Mouse (Mus musculus): ENCODE data around the gene Pip4k2a. TPM values are rescaled to one million over a fixed set of nuclear protein-coding genes. Genes with fewer than 3 reads are reported as not detected.

The Pip4k2a gene
- polyA plus RNA-seq, 1 experiment, result 54.8 TPM

DNA sequence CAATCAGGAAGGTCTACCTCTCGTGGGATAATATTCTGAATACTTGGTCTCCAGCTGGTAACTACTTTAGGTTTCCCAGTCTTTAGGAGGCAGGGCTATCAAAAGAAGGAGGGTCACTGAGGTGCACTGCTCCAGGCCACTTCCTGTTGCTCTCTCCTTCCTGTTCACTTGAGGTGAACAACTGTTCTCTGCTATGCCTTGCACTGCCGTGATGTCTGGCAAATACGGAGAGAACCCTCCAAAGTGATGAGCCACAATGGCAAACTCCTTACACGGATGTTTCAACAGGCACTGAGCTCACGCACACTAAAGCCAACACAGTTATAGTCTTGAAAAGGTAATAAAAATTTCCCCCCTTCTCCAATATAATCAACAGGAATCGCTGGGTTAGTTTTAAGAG lies 15.3 kb downstream of the Pip4k2a start:
- no peak for DNase-seq (ENCODE audit: extremely low spot score in 1 of 2, low spot score in 1 of 2)

DNA sequence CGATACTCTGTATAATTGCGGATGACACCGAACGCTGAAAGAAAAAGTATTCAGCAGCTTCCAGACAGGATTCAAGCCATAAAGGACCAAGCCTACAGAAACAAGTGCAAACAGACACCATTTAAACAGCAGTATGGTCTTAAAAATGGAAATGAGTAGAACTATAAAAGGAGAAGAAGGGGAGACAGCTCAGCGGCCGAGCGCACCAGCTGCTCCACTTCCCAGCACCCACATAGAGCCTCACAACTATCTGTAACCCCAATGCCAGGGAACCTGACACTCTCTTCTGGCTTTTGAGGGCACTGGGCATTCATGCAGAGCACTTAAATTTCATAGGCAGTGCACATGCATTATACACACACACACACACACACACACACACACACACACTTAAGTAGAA lies 18.3 kb downstream of the Pip4k2a start:
- DNase-seq (ENCODE audit: extremely low spot score in 1 of 2, low spot score in 1 of 2), result no peak

GRCm38 (mm10) chr2:18979046-18979445 lies 18.9 kb downstream of the Pip4k2a start:
- DNase-seq (ENCODE audit: extremely low spot score in 1 of 2, low spot score in 1 of 2), result no peak

GRCm38 (mm10) chr2:18977201-18977805 lies 20.6 kb downstream of the Pip4k2a start:
- no peak for DNase-seq (ENCODE audit: extremely low spot score in 1 of 2, low spot score in 1 of 2)

DNA sequence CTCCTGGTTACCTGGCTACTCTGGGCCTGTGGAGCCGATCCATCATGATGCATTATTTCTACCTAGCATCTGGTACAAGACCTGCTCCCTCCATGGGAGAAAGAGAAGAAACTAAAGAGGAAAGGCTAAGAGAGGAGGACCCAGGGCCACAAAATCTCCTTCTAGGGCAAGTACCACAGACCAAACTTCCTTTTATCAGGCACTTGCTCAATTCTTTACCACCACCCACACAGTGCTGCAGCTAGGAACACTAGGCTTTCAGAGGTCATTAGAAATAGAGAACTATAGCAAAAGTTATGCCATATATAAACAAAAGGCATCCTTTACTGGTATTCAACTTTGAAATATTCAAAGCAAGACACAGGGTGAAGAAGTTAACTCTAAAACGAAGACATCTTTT lies 21.8 kb downstream of the Pip4k2a start:
- DNase-seq (ENCODE audit: extremely low spot score in 1 of 2, low spot score in 1 of 2), result no peak

DNA sequence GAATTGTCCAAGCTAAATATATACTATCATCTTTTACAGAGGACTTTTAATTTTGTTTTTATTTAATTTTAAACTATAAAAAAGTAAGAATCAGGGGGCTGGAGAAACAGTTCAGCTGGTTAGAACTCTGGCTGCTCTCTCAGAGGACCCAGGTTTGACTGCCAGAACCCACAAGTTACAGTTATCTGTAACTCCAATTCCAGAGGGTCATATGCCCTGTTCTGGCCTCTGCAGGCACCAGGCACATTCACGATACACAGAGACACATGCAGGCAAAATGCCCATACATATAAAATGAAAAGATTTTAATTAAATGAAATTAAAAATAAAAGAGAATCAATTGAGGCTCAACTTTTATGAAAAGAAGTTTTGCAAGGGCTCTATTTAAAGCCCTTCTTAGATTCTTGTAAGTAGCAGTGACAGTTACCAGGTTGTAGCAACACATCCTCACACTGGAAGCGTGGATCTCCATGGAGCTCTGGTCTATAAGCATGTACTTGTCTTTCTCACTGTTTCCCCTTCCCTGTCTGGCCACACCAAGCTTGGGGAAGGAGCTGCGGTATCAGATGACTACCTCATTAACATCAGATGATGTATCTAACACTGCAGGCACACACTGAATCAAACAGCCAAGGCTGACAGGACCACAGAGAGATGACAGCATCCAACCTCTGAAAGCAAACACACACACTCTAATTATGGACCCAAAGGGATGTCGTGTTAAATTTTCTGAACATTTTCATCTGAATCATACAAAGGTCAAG lies 22.9 kb downstream of the Pip4k2a start:
- no peak for DNase-seq (ENCODE audit: extremely low spot score in 1 of 2, low spot score in 1 of 2)

GRCm38 (mm10) chr2:18971564-18971963 lies 26.4 kb downstream of the Pip4k2a start:
- no peak for DNase-seq (ENCODE audit: extremely low spot score in 1 of 2, low spot score in 1 of 2)

DNA sequence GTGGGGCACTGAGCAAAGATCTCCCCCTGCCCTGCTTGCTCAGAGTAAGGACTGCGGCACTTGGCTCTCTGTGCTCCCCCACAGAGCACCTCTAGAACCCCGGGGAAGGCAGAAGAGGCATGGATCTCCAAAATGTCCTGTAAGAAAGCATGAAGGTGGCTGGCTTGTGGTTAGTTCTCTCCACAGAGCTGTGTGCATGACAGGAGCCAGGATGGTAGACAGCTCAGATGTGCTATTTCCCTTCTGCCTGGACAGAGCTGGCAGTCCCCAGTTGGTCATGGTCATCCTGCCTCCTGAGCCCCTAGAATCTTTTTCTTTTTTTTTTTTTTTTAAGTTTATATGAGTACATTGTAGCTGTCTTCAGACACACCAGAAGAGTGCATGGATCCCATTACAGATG lies 27.5 kb downstream of the Pip4k2a start:
- no peak for DNase-seq (ENCODE audit: extremely low spot score in 1 of 2, low spot score in 1 of 2)

DNA sequence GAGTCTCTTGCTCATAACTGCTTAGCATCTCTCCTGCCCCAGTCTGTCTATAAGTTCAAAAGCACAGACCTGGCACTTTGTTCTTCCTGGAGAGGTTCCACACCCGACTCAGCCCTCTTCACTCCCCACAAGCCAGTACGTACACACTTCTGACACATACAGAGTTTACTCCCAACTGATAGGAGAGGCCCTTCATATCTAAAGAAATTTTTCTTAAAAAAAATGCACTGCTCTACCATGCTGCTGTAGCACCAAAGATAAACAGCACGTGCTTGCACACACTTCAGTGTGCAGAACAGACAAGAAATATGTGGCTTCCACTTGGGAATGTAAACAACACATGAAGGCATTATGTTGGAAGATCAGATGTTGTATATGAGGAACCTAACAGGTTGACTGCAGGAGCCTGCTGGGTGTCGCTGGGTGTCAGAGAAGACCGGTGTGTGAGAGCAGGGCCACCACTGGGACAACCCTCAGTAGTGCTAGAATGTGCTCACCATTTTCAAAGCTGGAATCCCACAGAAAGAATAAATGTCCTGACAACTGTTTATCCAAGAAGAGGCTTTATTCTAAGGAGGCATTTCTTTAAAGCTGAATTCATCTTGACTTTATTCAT lies 28.8 kb downstream of the Pip4k2a start:
- DNase-seq (ENCODE audit: extremely low spot score in 1 of 2, low spot score in 1 of 2), result no peak

DNA sequence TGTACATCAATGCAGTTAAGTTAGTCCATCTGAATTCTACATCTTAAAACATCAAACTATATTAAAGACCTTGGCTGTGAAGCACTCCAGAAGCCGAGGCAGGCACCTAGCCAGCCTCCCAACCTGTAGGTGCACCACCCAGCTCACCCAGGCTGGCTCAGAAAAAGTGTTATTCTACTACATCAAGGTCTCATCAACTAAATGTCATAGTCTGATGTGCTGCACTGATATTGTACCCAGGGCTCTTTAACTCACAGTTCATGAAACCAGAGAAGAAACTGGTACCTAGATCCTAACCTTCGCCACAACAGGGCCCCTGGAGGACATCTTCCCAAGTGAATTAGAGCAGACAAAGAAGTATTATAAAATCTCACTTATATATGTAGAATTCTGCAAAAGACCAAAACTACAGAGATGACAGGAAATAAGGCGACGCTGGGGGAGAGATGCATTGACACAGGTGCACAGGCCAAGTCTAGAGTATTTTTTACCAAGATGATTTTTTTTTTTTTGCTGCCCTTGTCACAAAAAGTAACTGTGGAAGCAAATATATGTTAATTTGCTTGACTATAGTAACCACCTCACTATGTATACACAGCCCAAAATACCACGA lies 30.4 kb downstream of the Pip4k2a start:
- DNase-seq (ENCODE audit: extremely low spot score in 1 of 2, low spot score in 1 of 2), result no peak

- no peak for DNase-seq (ENCODE audit: extremely low spot score in 1 of 2, low spot score in 1 of 2)
Measured at GRCm38 (mm10) chr2:18966566-18966965, 31.4 kb downstream of the Pip4k2a start.

- no peak for DNase-seq (ENCODE audit: extremely low spot score in 1 of 2, low spot score in 1 of 2)
Measured at GRCm38 (mm10) chr2:18965950-18966349, 32.0 kb downstream of the Pip4k2a start.

- DNase-seq (ENCODE audit: extremely low spot score in 1 of 2, low spot score in 1 of 2), result no peak
Measured at GRCm38 (mm10) chr2:18965108-18965507, 32.8 kb downstream of the Pip4k2a start.

DNA sequence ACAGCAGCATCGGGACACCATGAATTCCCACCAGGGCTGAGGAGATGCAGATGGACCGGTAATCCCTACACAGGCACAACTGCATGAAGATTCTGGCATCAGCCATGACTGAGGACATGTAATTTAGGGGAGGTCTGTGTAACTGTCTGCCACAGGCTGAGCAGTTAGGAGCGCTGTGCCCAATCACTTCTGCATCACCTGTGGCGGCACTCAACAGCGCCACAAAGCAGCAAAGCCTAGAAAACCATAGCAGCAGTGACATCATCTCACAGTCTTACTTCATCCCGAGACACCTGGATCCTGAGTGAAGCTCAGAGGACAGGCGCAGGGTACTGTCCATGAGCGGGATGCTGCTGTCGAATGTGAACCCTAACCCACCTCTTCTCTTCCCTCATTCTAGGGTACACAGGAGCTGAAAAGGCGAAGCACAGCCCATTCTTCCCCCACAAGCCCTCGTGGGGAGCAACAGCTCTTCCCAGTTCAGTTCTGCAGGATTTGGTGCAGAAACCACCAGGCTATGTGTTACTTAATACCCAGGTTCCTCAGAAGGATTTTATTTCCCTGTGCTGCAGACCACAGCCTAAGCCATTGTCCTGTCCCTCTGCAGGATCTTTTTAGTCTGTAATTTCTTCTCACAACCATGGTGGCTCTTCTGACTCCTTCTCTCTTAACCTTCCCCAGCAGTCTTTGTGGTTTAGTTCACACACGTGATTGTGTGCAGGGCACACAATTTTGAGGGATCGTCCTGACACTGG lies 34.5 kb downstream of the Pip4k2a start:
- no peak for DNase-seq (ENCODE audit: extremely low spot score in 1 of 2, low spot score in 1 of 2)

GRCm38 (mm10) chr2:18962502-18962901 lies 35.4 kb downstream of the Pip4k2a start:
- no peak for DNase-seq (ENCODE audit: extremely low spot score in 1 of 2, low spot score in 1 of 2)

- DNase-seq (ENCODE audit: extremely low spot score in 1 of 2, low spot score in 1 of 2), result no peak
Measured at GRCm38 (mm10) chr2:18960376-18960973, 37.5 kb downstream of the Pip4k2a start.

- DNase-seq (ENCODE audit: extremely low spot score in 1 of 2, low spot score in 1 of 2), result no peak
Measured at GRCm38 (mm10) chr2:18959558-18959957, 38.4 kb downstream of the Pip4k2a start.

DNA sequence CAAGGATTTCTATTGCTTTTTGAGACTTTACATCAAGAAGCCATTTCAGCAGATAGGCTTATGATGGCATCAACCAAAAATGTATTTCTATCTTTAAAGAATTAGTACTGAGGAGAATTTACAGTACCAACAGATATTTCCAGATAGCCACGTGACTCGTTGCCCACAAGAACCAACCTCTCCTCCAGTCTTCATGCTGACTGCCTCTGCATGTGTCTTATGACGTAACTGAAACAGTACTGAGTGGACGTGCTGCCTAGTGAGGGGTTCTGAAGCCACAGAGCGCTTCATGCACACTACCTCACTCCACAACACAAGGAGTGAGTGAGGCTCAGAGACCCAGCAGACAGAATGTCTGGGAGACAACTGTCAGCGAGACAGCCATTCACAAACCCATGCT lies 38.9 kb downstream of the Pip4k2a start:
- DNase-seq (ENCODE audit: extremely low spot score in 1 of 2, low spot score in 1 of 2), result no peak

- DNase-seq (ENCODE audit: extremely low spot score in 1 of 2, low spot score in 1 of 2), result no peak
Measured at GRCm38 (mm10) chr2:18958501-18958900, 39.4 kb downstream of the Pip4k2a start.

- DNase-seq (ENCODE audit: extremely low spot score in 1 of 2, low spot score in 1 of 2), result no peak
Measured at GRCm38 (mm10) chr2:18958044-18958443, 39.9 kb downstream of the Pip4k2a start.

All from frontal cortex, adult 2 months (tissue).